Mouse (Mus musculus) spleen, adult 2 months (tissue): ENCODE measurements around the gene Pds5a.

Experiments used
- CTCF ChIP-seq: fragments of 200-500 bp; IDR thresholded peaks from 2 replicates; pipeline ENCODE4 v1.5.1; 2011; ENCODE audit warnings: mild to moderate bottlenecking, inconsistent platforms; ENCODE audit not compliant: insufficient read depth, insufficient read length, insufficient replicate concordance; ENCODE audit errors: extremely low read depth
- POLR2A ChIP-seq: fragments of 200-500 bp; IDR thresholded peaks from 2 replicates; pipeline ENCODE4 v1.6.1; 2011; ENCODE audit warnings: low read depth, low read length, inconsistent platforms

DNA sequence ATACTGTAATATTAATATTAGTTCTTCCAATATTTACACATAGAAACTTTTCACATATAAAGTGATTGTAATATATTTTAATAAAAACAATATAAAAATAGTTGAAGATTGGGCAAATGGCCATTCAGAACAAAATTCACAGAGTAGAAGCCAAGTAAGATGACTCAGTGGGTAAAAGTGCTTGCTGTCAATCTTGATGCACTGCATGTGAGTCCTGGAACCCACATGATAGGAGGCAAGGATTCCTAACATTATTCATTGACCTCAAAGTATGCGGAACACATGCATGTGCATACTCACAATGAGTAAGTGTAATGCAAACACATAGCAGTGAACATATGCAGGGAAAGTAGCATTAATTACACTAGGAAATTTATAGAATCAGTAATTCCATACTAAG lies 59.2 kb downstream of the Pds5a start:
- TF ChIP-seq POLR2A, result no peak
- no peak for TF ChIP-seq CTCF
